Mouse (Mus musculus) hindbrain, postnatal 0 days (tissue): ENCODE measurements around the gene Dhrs1. TPM values are rescaled to one million over a fixed set of nuclear protein-coding genes. Genes with fewer than 3 reads are reported as not detected.

ENCODE experiments used
- ATAC-seq: fragments of 200-750 bp; cut with Nextera tagmentation; 2 replicates; pipeline ENCODE4 v1.8.0; 2017; ENCODE audit warnings: mild to moderate bottlenecking, moderate TSS enrichment, moderate library complexity
- DNase-seq: peaks from one replicate; pipeline ENCODE4 v3.0.0-alpha.2; 2015; ENCODE audit warnings: low spot score
- H3K27ac ChIP-seq: fragments of 300-500 bp; sonication (generic); 2 replicates; pipeline ENCODE4 v1.5.1; 2014; ENCODE audit warnings: mild to moderate bottlenecking
- H3K27me3 ChIP-seq: fragments of 300-500 bp; sonication (generic); 2 replicates; pipeline ENCODE4 v1.6.1; 2014; ENCODE audit warnings: low read length, mixed read lengths; ENCODE audit not compliant: insufficient read depth
- H3K36me3 ChIP-seq: fragments of 300-500 bp; sonication (generic); 2 replicates; pipeline ENCODE4 v1.6.1; 2014; ENCODE audit warnings: low read length, mixed read lengths; ENCODE audit not compliant: insufficient read depth
- H3K4me1 ChIP-seq: fragments of 300-500 bp; sonication (generic); 2 replicates; pipeline ENCODE4 v1.6.1; 2014; ENCODE audit warnings: antibody characterized with exemption, low read length, mixed read lengths; ENCODE audit not compliant: insufficient read depth
- H3K4me2 ChIP-seq: fragments of 300-500 bp; sonication (generic); 2 replicates; pipeline ENCODE4 v1.6.1; 2014; ENCODE audit warnings: low read depth, mild to moderate bottlenecking, low read length, moderate library complexity, mixed read lengths
- H3K4me3 ChIP-seq: fragments of 300-500 bp; sonication (generic); 2 replicates; pipeline ENCODE4 v1.5.1; 2014; ENCODE audit warnings: low read length
- H3K9ac ChIP-seq: fragments of 300-500 bp; sonication (generic); replicated peaks from 2 replicates; pipeline ENCODE4 v1.6.1; 2014; ENCODE audit warnings: mild to moderate bottlenecking, low read length, moderate library complexity, mixed read lengths
- H3K9me3 ChIP-seq: fragments of 300-500 bp; sonication (generic); 2 replicates; pipeline ENCODE4 v1.6.1; 2016; ENCODE audit warnings: low read length, mixed read lengths
- CTCF ChIP-seq: IDR thresholded peaks from 2 replicates; pipeline ENCODE4 v1.5.1; 2016; ENCODE audit warnings: antibody characterized with exemption, control low read depth, low read depth
- WGBS: fragments of 180-500 bp; shearing (Covaris S2); extraction: QIAGEN DNeasy Blood & Tissue Kit; methylation state at CpG from one replicate; pipeline ENCODE4 v1.1.7; 2014; 5-methylcytosine and 5-hydroxymethylcytosine counted together
- polyA plus RNA-seq: library from polyadenylated mRNA; unstranded; fragments of >200 nt; fragmentation: Nextera tagmentation; extraction: Ambion mirVana; gene quantifications from 2 replicates; pipeline ENCODE4 v1.2.1, GENCODE M21; 2015
- total RNA-seq: library from RNA; depleted of rRNA; stranded (reverse); fragments of >200 nt; gene quantifications from 2 replicates; pipeline ENCODE4 v1.2.3, GENCODE M21; 2014

The Dhrs1 gene
- total and polyA plus RNA-seq, 2 experiments from 2014 or later, result 69.2 to 88.3 TPM

- no peak overlapping the region for H3K27ac ChIP-seq
- no peak overlapping the region for H3K9ac ChIP-seq
- H3K4me2 ChIP-seq, result no peak overlapping the region
- DNase-seq (no peak), ATAC-seq (no peak)
- H3K4me1 ChIP-seq, result peaks cover 10% of the 10 kb centered on the region
- no peaks in the 10 kb centered on the region for H3K27me3 ChIP-seq
- H3K36me3 ChIP-seq, result no peaks in the 10 kb centered on the region
- H3K9me3 ChIP-seq, result no peaks in the 10 kb centered on the region
- TF ChIP-seq CTCF, result no peak
- no peak overlapping the region for H3K4me3 ChIP-seq
Measured at GRCm38 (mm10) chr14:55726261-55726660, 19.2 kb downstream of the Dhrs1 start.

GRCm38 (mm10) chr14:55724411-55724871, 21.0 kb downstream of the Dhrs1 start:
- Histone ChIP-seq H3K4me2 (no peak overlapping the region), H3K4me3 (no peak overlapping the region), H3K9me3 (no peaks in the 10 kb centered on the region), H3K36me3 (no peaks in the 10 kb centered on the region), H3K27me3 (no peaks in the 10 kb centered on the region), H3K9ac (no peak overlapping the region), H3K27ac (no peak overlapping the region), H3K4me1 (peaks cover 7% of the 10 kb centered on the region; the same call in 1 of the 2 replicates)
- 70% methylated on average over 8 of the region's 8 CpGs for WGBS
- no peak for ATAC-seq
- TF ChIP-seq CTCF, result no peak
- DNase-seq, result no peak

- H3K4me1 ChIP-seq, result peaks cover 6% of the 10 kb centered on the region; the same call in 1 of the 2 replicates
- H3K4me3 ChIP-seq, result no peak overlapping the region
- H3K36me3 ChIP-seq, result 0 out of 2 replicates have a peak, but pooled peaks cover 1% of the 10 kb centered on the region
- H3K27ac ChIP-seq, result no peak overlapping the region
- no peaks in the 10 kb centered on the region for H3K9me3 ChIP-seq
- no peak overlapping the region for H3K4me2 ChIP-seq
- TF ChIP-seq CTCF, result no peak
- ATAC-seq (no peak), DNase-seq (no peak)
- 91% methylated on average over 7 of the region's 7 CpGs for WGBS
- no peaks in the 10 kb centered on the region for H3K27me3 ChIP-seq
- H3K9ac ChIP-seq, result no peak overlapping the region
Measured at GRCm38 (mm10) chr14:55723433-55723832, 22.1 kb downstream of the Dhrs1 start.

- Histone ChIP-seq H3K4me1 (0 out of 2 replicates have a peak, but pooled peaks cover 4% of the 10 kb centered on the region), H3K27ac (no peak overlapping the region), H3K36me3 (0 out of 2 replicates have a peak, but pooled peaks cover 3% of the 10 kb centered on the region), H3K9ac (no peak overlapping the region), H3K4me2 (peak overlapping the region; percentile 57; the same call in 1 of the 2 replicates), H3K9me3 (no peaks in the 10 kb centered on the region), H3K27me3 (no peaks in the 10 kb centered on the region), H3K4me3 (peak overlapping the region; percentile 60)
- DNase-seq, result no peak
- no peak for TF ChIP-seq CTCF
- ATAC-seq, result peak; percentile 20
- 45% methylated on average over 8 of the region's 8 CpGs for WGBS
Measured at GRCm38 (mm10) chr14:55722438-55722945, 23.0 kb downstream of the Dhrs1 start.

GRCm38 (mm10) chr14:55721700-55722437, 23.6 kb downstream of the Dhrs1 start, which contains the start of gene Rabggta:
Gene Rabggta (minus strand): TSS chr14:55722263.
- peak within 1 kb of the TSS; percentile 57 for H3K4me2 ChIP-seq
- H3K9me3 ChIP-seq, result no peaks in the 10 kb centered on the region
- peak within 1 kb of the TSS; percentile 60 for H3K4me3 ChIP-seq
- ATAC-seq (peak; percentile 97), DNase-seq (peak; percentile 97)
- no peaks in the 10 kb centered on the region for H3K27me3 ChIP-seq
- under 1% methylated on average over 50 of the region's 50 CpGs for WGBS
- H3K4me1 ChIP-seq, result 0 out of 2 replicates have a peak, but pooled peaks cover 4% of the 10 kb centered on the region
- H3K27ac ChIP-seq, result peak within 1 kb of the TSS; percentile 75
- 0 out of 2 replicates have a peak, but pooled peaks cover 3% of the 10 kb centered on the region for H3K36me3 ChIP-seq
- peak within 1 kb of the TSS; percentile 60 for H3K9ac ChIP-seq
- TF ChIP-seq CTCF, result peak; percentile 99

GRCm38 (mm10) chr14:55721076-55721475, 24.4 kb downstream of the Dhrs1 start:
- 69% methylated on average over 6 of the region's 6 CpGs for WGBS
- Histone ChIP-seq H3K27me3 (no peaks in the 10 kb centered on the region), H3K4me1 (0 out of 2 replicates have a peak, but pooled peaks cover 4% of the 10 kb centered on the region), H3K4me2 (peak overlapping the region; percentile 57), H3K27ac (peak overlapping the region; percentile 75; the same call in 1 of the 2 replicates), H3K36me3 (0 out of 2 replicates have a peak, but pooled peaks cover 3% of the 10 kb centered on the region), H3K9me3 (no peaks in the 10 kb centered on the region), H3K9ac (peak overlapping the region; percentile 60; the same call in 1 of the 2 replicates), H3K4me3 (peak overlapping the region; percentile 60)
- DNase-seq (no peak), ATAC-seq (no peak)
- TF ChIP-seq CTCF, result no peak
